Mouse (Mus musculus) spleen, adult 2 months (tissue): ENCODE results near the gene Fez1.

ENCODE experiments used
- CTCF ChIP-seq: fragments of 200-500 bp; IDR thresholded peaks from 2 replicates; pipeline ENCODE4 v1.5.1; 2011; ENCODE audit warnings: mild to moderate bottlenecking, inconsistent platforms; ENCODE audit not compliant: insufficient read depth, insufficient read length, insufficient replicate concordance; ENCODE audit errors: extremely low read depth
- POLR2A ChIP-seq: fragments of 200-500 bp; IDR thresholded peaks from 2 replicates; pipeline ENCODE4 v1.6.1; 2011; ENCODE audit warnings: low read depth, low read length, inconsistent platforms

DNA sequence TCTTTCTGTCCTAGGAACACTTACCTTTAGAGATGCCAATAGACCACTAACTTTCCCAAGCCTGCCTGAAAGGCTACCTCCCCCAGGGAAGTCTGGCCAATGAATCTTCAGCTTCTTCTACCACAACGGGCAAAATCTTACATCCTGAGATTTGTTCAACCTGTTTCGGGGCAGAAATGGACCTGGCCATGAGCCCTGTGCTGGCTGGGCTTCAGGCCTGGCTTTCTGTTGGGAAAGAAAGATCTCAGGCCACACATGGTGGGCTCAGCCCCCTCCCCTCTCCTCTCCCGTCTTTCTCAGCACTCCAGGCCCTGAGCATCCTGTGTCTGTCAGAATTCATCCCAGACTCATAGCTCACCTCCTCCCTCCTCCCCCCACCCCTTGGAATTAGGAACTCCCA lies 96.9 kb downstream of the Fez1 start:
- TF ChIP-seq CTCF (no peak), POLR2A (no peak)
